ENCODE assay signal across 26 mouse cellular contexts in genomic region chr17:50069205-50069604, GRCm38 (mm10).
DNase-seq lines count a peak whose midpoint lies in the region; ATAC-seq and TF ChIP-seq lines count a peak whose summit lies in the region.
"Had no signal": no experiment of that assay in that cellular context is flagged by ENCODE, and none has a peak within 500 bp of the region (broad histone marks: within the 10 kb centered on the region; RNA-seq: fewer than 3 reads in every experiment).

No protein-coding gene starts in this region.

- no peaks in the 10 kb centered on the region for H3K36me3 ChIP-seq in liver, embryonic 12.5 days
- H3K36me3 ChIP-seq in liver, postnatal 0 days (replicated peaks; ENCODE audit: insufficient read depth, low read length) = no peaks in the 10 kb centered on the region
- H3K36me3 ChIP-seq: embryonic facial prominence, embryonic 15.5 days; hindbrain, embryonic 13.5 days; kidney, embryonic 15.5 days; limb, embryonic 15.5 days; midbrain, embryonic 10.5 days; neural tube, embryonic 13.5 days had no signal

- H3K27me3 ChIP-seq in liver, embryonic 12.5 days (replicated peaks) = no peaks in the 10 kb centered on the region
- no peaks in the 10 kb centered on the region for H3K27me3 ChIP-seq in liver, postnatal 0 days (ENCODE audit: insufficient read depth, low read length)
- H3K27me3 ChIP-seq: embryonic facial prominence, embryonic 15.5 days; heart, embryonic 12.5 days; hindbrain, embryonic 13.5 days; kidney, embryonic 15.5 days; limb, embryonic 15.5 days; neural tube, embryonic 13.5 days had no signal

- H3K27ac ChIP-seq in layer of hippocampus, adult 2 months = peak overlapping the region; percentile 69
- H3K27ac ChIP-seq in liver, embryonic 12.5 days = peak overlapping the region; percentile 93
- H3K27ac ChIP-seq in liver, postnatal 0 days (ENCODE audit: low read depth) = peak overlapping the region; percentile 82; the same call in 1 of the 2 replicates
- H3K27ac ChIP-seq: embryonic facial prominence, embryonic 15.5 days; hindbrain, embryonic 13.5 days; kidney, embryonic 15.5 days; limb, embryonic 15.5 days; midbrain, embryonic 10.5 days; neural tube, embryonic 13.5 days; stomach, postnatal 0 days had no signal

- H3K4me3 ChIP-seq in layer of hippocampus, adult 2 months = no peak overlapping the region
- no peak overlapping the region for H3K4me3 ChIP-seq in liver, embryonic 12.5 days
- no peak overlapping the region for H3K4me3 ChIP-seq in liver, postnatal 0 days (ENCODE audit: low read depth, low read length)
- H3K4me3 ChIP-seq: embryonic facial prominence, embryonic 15.5 days; heart, embryonic 12.5 days; hindbrain, embryonic 13.5 days; kidney, embryonic 15.5 days; limb, embryonic 15.5 days; midbrain, embryonic 10.5 days; myocyte; neural tube, embryonic 13.5 days had no signal

- 71% methylated on average over 5 of the region's 5 CpGs for WGBS in liver, embryonic 12.5 days (ENCODE audit: insufficient replicate concordance)
- 68% methylated on average over 5 of the region's 5 CpGs for WGBS in liver, postnatal 0 days (ENCODE audit: insufficient replicate concordance)

- no peak for DNase-seq in layer of hippocampus, adult 2 months (ENCODE audit: low spot score in 2 of 2)
- DNase-seq in layer of hippocampus, postnatal 36 days = no peak
- peak; percentile 39 for DNase-seq in right cerebral cortex, adult 18-20 months
- DNase-seq in right cerebral cortex, postnatal 25 days = no peak
- no peak for DNase-seq in liver, postnatal 0 days
- no peak for DNase-seq in heart, adult 11 months
- DNase-seq: adrenal gland, postnatal 36 days; cerebellum, adult 11 months; cerebellum, adult 9-11 months; heart, postnatal 14 days; kidney, adult 11 months; left cerebral cortex, postnatal 4 days; retina, postnatal 1 day; thymus, adult 2 months; thymus, postnatal 4 days had no signal

- H3K4me2 ChIP-seq in liver, embryonic 12.5 days = peak overlapping the region; percentile 61; the same call in 1 of the 2 replicates
- H3K4me2 ChIP-seq in liver, postnatal 0 days (ENCODE audit: low read depth, low read length) = peak overlapping the region; percentile 55; the same call in 1 of the 2 replicates
- H3K4me2 ChIP-seq: embryonic facial prominence, embryonic 15.5 days; heart, embryonic 12.5 days; hindbrain, embryonic 13.5 days; limb, embryonic 15.5 days; neural tube, embryonic 13.5 days had no signal

- peaks cover 54% of the 10 kb centered on the region for H3K4me1 ChIP-seq in liver, embryonic 12.5 days
- H3K4me1 ChIP-seq in liver, postnatal 0 days (ENCODE audit: insufficient read depth) = peaks cover 21% of the 10 kb centered on the region

- H3K9me3 ChIP-seq in liver, embryonic 12.5 days (replicated peaks) = no peaks in the 10 kb centered on the region
- no peaks in the 10 kb centered on the region for H3K9me3 ChIP-seq in liver, postnatal 0 days (ENCODE audit: low read length)
- H3K9me3 ChIP-seq: embryonic facial prominence, embryonic 15.5 days; heart, embryonic 12.5 days; hindbrain, embryonic 13.5 days; kidney, embryonic 15.5 days; limb, embryonic 15.5 days; midbrain, embryonic 10.5 days; neural tube, embryonic 13.5 days had no signal

- TF ChIP-seq CTCF in layer of hippocampus, adult 2 months (conservative IDR thresholded peaks at IDR 0.05) = no peak
- TF ChIP-seq CTCF in liver, postnatal 0 days (IDR thresholded peaks at IDR 0.05; ENCODE audit: low read depth) = no peak

- TF ChIP-seq EP300 in liver, postnatal 0 days (IDR thresholded peaks at IDR 0.05; ENCODE audit: low read depth) = no peak

- peak overlapping the region; percentile 65; the same call in 1 of the 2 replicates for H3K9ac ChIP-seq in liver, embryonic 12.5 days
- H3K9ac ChIP-seq in liver, postnatal 0 days (replicated peaks) = no peak overlapping the region
- H3K9ac ChIP-seq: embryonic facial prominence, embryonic 15.5 days; heart, embryonic 12.5 days; hindbrain, embryonic 13.5 days; kidney, embryonic 15.5 days; limb, embryonic 15.5 days; neural tube, embryonic 13.5 days had no signal

- no peak for ATAC-seq in liver, embryonic 12.5 days
- ATAC-seq in liver, postnatal 0 days = no peak
- ATAC-seq: midbrain, embryonic 16.5 days had no signal
